Mouse (Mus musculus): ENCODE measurements at regions not wholly inside any gene's neighbourhood (a gene's known extent, or its start where the extent isn't known, plus 50 kb on each side); places are given as distances from the start of the nearest gene placed in this dataset.

DNA sequence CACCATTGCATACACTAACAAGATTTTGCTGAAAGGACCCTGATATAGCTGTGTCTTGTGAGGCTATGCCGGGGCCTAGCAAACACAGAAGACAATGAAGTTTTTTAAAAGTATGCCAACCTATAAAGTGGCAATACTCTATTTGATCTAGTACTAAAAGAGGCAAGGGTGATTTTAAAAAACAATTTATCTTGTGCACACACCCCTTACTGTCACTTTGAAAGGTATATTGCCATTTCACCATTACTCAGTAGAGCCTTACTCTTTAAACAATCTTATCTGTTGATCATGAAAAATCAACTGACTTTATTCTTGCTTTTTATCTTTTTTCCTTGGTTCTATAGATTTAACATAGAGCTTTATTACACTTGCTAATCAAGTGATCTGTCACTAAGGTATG lies 859.1 kb upstream of the Slc10a2 start:
- H3K4me3 ChIP-seq (replicated peaks) = no peak overlapping the region
- WGBS = 94% methylated on average over 1 of the region's 1 CpGs
- H3K27me3 ChIP-seq = no peaks in the 10 kb centered on the region
- no peak overlapping the region for H3K4me2 ChIP-seq
- no peak for ATAC-seq (ENCODE audit: low FRiP score)
- no peaks in the 10 kb centered on the region for H3K4me1 ChIP-seq
- H3K9me3 ChIP-seq = no peaks in the 10 kb centered on the region
- no peaks in the 10 kb centered on the region for H3K36me3 ChIP-seq (replicated peaks)
- no peak overlapping the region for H3K9ac ChIP-seq
- H3K27ac ChIP-seq = no peak overlapping the region

DNA sequence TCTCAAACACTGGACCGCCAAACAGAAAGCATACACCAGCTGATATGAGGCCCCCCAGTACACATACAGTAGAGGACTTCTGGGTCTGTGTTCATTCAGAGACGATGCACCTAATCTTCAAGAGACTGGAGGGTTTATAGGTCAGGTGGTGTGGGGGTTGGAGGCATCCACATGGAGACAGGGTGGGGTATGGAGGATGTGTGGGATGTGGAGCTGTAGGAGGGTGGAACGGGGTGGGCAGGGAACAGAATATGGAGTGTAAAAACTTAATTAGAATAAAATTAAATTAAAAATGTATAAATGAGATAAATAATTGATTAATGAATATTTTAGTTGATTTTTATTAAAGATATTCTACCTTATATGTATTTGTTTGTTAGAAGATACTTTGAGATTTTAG lies 832.9 kb upstream of the Slc10a2 start:
- no peak for ATAC-seq (ENCODE audit: low FRiP score)
- Histone ChIP-seq H3K27me3 (no peaks in the 10 kb centered on the region), H3K4me2 (no peak overlapping the region), H3K9me3 (no peaks in the 10 kb centered on the region), H3K4me3 (replicated peaks) (no peak overlapping the region), H3K36me3 (replicated peaks) (no peaks in the 10 kb centered on the region), H3K4me1 (no peaks in the 10 kb centered on the region), H3K27ac (no peak overlapping the region), H3K9ac (no peak overlapping the region)
- 88% methylated on average over 3 of the region's 3 CpGs for WGBS

DNA sequence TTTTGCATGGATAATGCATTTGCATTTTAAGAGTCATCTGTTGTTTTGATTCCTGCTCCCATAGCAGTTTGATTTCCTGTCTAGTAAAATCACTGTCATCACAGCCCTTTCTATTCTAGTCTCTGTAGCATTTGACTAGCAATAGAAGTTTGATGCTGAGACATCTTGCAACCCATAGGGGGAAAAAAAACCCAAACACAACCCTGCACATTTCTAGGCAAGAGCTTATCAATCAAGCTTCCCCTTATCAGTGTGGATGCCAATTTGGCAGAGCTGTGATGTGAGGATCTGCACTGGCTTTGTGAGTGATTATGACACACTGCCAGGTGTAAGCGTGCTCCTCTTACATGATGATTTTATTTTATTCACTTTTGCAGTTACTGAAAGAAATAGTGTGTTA lies 813.0 kb upstream of the Slc10a2 start:
- Histone ChIP-seq H3K4me2 (no peak overlapping the region), H3K27me3 (no peaks in the 10 kb centered on the region), H3K36me3 (replicated peaks) (no peaks in the 10 kb centered on the region), H3K9me3 (no peaks in the 10 kb centered on the region), H3K4me3 (replicated peaks) (no peak overlapping the region), H3K27ac (no peak overlapping the region), H3K4me1 (no peaks in the 10 kb centered on the region), H3K9ac (no peak overlapping the region)
- 84% methylated on average over 1 of the region's 1 CpGs for WGBS
- no peak for ATAC-seq (ENCODE audit: low FRiP score)
